Mouse (Mus musculus) lung, postnatal 14 days (tissue): Measurements from ENCODE around the gene Cd84.
"Not testable (repeated sequence)": the region's sequence is repeated elsewhere in the genome, so short reads cannot be mapped to it uniquely, and the experiment has no call there.

Source experiments
- DNase-seq: peaks from one replicate; pipeline ENCODE4 v3.0.0; 2021

Gene Cd84

GRCm38 (mm10) chr1:171839488-171839887 lies at the start of gene Cd84:
Gene Cd84 (plus strand): TSS chr1:171839697.
- DNase-seq = no peak

- DNase-seq = no peak
Measured at GRCm38 (mm10) chr1:171791491-171791890, 48.0 kb upstream of the Cd84 start.

- no peak for DNase-seq
Measured at GRCm38 (mm10) chr1:171796185-171796584, 43.3 kb upstream of the Cd84 start.

- no peak for DNase-seq
Measured at GRCm38 (mm10) chr1:171797840-171798239, 41.7 kb upstream of the Cd84 start.

- DNase-seq = no peak
Measured at GRCm38 (mm10) chr1:171799648-171800047, 39.8 kb upstream of the Cd84 start.

- not testable (repeated sequence) for DNase-seq
Measured at GRCm38 (mm10) chr1:171811048-171811447, 28.4 kb upstream of the Cd84 start.

- peak; percentile 35 for DNase-seq
Measured at GRCm38 (mm10) chr1:171815545-171816439, 23.7 kb upstream of the Cd84 start.

GRCm38 (mm10) chr1:171816991-171817390 lies 22.5 kb upstream of the Cd84 start:
- DNase-seq = no peak

- DNase-seq = no peak
Measured at GRCm38 (mm10) chr1:171821331-171821730, 18.2 kb upstream of the Cd84 start.

GRCm38 (mm10) chr1:171825462-171825861 lies 14.0 kb upstream of the Cd84 start:
- DNase-seq = no peak

GRCm38 (mm10) chr1:171826164-171826563 lies 13.3 kb upstream of the Cd84 start:
- DNase-seq = no peak

- DNase-seq = no peak
Measured at GRCm38 (mm10) chr1:171827674-171828073, 11.8 kb upstream of the Cd84 start.

GRCm38 (mm10) chr1:171840450-171841023 lies 1.0 kb downstream of the Cd84 start:
- DNase-seq = peak; percentile 6

- peak; percentile 19 for DNase-seq
Measured at GRCm38 (mm10) chr1:171845035-171845754, 5.7 kb downstream of the Cd84 start.

GRCm38 (mm10) chr1:171848201-171848600 lies 8.7 kb downstream of the Cd84 start:
- DNase-seq = no peak

GRCm38 (mm10) chr1:171848757-171849156 lies 9.3 kb downstream of the Cd84 start:
- DNase-seq = no peak

GRCm38 (mm10) chr1:171849454-171849853 lies 10.0 kb downstream of the Cd84 start:
- DNase-seq = peak; percentile 9

- no peak for DNase-seq
Measured at GRCm38 (mm10) chr1:171865467-171865866, 26.0 kb downstream of the Cd84 start.

- no peak for DNase-seq
Measured at GRCm38 (mm10) chr1:171886989-171887388, 47.5 kb downstream of the Cd84 start.

GRCm38 (mm10) chr1:171895364-171895763 lies 55.9 kb downstream of the Cd84 start, which contains the start of gene Gm10521:
Gene Gm10521 (plus strand): TSS chr1:171895664.
- not testable (repeated sequence) for DNase-seq

GRCm38 (mm10) chr1:171904011-171904410 lies 64.5 kb downstream of the Cd84 start:
- no peak for DNase-seq

GRCm38 (mm10) chr1:171915638-171916458 lies 76.4 kb downstream of the Cd84 start:
- no peak for DNase-seq
